Mouse (Mus musculus) skeletal muscle tissue, adult 2 months (tissue): ENCODE data around the gene Dact2.
A peak's percentile ranks its signal among the peaks of the same experiment; 100 is the strongest.

ENCODE experiments used
- DNase-seq: peaks from one replicate; pipeline ENCODE4 v3.0.0-alpha.2; 2012; ENCODE audit warnings: low read depth, low spot score

Dact2 gene

DNA sequence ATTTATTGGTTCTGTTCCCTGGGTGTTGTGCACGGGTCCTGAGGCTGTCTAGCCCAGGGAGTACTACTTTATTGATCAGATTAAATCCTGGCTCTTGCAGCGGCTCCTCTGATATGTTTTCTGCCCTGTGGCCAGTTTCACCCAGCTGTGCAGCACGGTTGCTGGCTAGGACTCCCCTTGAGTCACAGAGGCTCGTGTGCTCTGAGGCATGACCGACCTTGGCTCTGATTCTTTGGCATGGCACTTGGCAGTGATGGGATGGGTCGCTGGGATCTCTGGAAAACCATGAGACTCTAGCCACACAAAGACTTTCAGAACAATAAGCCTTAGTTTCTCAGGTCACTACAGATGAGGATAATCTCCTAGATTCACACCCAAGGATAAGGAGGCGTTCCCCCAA, 8.7 kb upstream of the Dact2 start:
- no peak for DNase-seq

- no peak for DNase-seq
These were observed 3.0 kb upstream of the Dact2 start for GRCm38 (mm10) chr17:14207093-14207561.

GRCm38 (mm10) chr17:14206062-14206461, 2.0 kb upstream of the Dact2 start:
- peak; percentile 58 for DNase-seq

DNA sequence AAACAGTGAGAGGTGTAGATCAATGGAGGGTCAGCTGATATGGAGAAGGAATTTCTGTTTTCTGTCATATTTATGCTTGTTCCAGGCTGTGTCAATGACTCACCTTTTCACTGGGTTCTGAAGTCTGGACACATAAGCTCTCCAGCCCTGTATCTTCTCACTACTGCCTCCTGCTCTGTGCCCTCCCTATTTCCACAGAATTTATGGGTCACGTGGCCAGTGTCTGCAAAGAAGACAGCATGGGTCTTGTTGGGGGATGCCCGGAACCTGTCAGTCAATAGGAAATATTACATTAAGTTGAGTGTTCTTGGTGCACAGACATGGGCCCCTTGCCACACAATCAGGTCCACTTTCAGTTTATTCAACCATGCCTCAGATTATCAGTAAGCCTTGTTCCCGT, 1.1 kb upstream of the Dact2 start:
- DNase-seq, result no peak

DNA sequence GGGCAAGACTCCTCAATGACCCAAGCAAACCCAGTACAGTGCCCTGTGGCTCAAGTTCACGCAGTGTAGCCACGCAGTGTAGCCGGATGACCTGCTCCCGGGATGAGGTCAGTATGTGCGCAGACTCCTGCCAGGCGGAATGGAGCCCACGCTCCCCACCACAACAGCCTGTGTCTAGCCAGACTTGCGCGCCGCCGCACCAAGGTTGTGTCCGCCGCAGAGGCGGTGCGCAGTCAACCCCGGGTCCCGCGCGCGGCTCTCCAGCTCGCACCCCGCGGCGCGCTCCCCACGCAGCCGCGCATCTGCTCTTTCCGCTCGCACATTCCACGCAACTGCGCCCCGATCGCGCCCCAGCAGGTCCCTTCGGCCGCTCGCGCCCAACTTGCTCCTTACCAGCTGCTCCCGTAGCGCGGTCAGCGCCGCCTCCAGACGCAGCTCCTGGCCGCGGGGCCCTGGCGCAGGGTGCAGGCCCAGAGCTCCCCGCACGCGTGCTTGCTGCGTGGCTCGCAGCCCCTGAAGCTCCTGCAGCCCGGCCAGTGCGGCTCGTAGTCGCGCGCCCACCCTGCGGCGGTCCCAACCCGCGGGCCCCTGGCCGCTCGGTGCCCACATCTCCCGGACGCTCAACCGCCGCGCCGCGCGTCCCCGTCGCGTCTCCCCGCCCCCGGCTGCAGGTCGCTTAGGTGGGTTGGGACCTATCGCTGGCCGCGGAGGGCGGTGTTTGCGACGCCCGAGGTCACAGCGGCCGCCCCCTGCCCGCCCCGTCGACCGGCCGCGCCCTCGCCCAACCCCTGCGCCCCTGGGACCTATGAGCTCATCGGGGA, 773 bp downstream of the Dact2 start:
- peak; percentile 34 for DNase-seq

DNA sequence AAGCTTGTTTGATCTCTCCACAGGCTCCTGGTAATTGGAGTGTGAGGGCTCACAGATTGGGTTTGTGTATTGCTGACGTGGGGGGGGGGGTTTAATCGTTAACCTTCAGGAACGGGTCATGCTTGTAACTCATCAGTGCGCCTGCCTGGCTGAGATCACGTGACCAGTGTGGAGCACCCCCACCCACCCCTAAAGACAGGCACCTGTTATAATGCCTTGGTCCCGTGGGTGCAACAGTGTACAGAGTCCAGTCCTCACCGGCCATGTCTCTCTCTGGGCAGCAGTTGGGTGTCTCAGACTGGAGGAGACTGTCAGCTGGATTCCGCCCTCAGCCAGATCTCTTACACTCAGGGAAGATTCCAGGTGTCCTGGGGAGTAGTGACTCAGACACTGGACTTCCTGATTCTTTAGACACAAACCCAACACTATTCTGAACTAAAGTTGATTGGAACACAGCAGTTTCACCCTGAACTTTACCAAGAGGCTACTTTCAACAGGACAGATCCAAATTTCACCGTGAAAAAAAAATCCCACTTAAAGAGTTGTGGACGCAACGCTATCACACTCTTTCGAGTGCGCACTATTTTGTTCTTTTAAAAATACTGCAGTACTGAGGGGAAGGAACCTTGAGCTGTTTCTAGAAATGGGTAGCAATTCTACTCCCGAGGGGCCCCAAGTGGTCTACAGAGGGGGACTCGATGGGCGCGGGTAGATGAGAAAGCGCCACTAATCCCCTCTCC, 1.6 kb downstream of the Dact2 start:
- no peak for DNase-seq

- DNase-seq, result no peak
These were observed 2.8 kb downstream of the Dact2 start for GRCm38 (mm10) chr17:14201281-14201787.

GRCm38 (mm10) chr17:14200206-14200605, 3.9 kb downstream of the Dact2 start:
- no peak for DNase-seq

DNA sequence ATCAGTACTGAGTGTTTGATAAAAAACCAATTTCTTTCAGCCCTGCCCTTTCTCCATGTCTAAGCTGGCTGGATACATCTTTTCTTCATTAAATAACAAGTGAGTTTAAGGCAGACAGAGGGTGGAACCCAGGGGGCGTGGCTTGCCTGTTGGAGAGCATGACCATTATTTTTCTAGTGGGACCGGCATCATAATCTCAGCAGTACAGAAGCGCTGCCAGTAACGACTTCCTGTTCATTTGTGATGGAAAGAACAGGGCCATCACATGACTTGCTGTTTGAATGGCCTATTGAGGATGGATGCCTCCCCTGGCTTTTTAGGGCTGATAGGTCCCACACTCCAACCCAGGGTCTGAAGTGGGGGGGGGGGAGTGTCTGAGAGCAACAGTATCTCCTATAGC, 4.5 kb downstream of the Dact2 start:
- DNase-seq, result peak; percentile 35

DNA sequence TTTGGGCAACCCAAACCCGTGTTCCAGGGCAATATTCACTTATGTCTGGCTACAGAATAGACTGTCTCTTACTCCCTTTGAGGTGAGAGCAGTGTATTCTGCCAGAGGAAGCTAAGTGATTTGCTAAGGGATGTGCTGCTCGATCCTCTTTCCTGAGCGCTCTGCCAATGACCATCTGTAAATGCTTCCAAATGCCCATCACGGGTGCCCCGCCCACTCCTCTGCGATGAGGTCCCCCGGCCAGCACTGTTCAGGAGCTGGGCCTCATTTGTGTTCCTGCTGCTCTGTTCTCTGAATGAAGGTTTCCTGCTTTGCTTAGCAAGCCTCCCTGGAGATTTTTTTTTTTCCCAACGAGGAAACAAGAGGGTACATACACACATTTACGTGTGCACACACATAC, 11.2 kb downstream of the Dact2 start:
- no peak for DNase-seq

- DNase-seq, result no peak
These were observed 11.7 kb downstream of the Dact2 start for GRCm38 (mm10) chr17:14192432-14192831.

GRCm38 (mm10) chr17:14188455-14188854, 15.6 kb downstream of the Dact2 start:
- no peak for DNase-seq

GRCm38 (mm10) chr17:14187096-14187495, 17.0 kb downstream of the Dact2 start:
- DNase-seq, result no peak

GRCm38 (mm10) chr17:14186176-14186575, 17.9 kb downstream of the Dact2 start:
- DNase-seq, result peak; percentile 73

DNA sequence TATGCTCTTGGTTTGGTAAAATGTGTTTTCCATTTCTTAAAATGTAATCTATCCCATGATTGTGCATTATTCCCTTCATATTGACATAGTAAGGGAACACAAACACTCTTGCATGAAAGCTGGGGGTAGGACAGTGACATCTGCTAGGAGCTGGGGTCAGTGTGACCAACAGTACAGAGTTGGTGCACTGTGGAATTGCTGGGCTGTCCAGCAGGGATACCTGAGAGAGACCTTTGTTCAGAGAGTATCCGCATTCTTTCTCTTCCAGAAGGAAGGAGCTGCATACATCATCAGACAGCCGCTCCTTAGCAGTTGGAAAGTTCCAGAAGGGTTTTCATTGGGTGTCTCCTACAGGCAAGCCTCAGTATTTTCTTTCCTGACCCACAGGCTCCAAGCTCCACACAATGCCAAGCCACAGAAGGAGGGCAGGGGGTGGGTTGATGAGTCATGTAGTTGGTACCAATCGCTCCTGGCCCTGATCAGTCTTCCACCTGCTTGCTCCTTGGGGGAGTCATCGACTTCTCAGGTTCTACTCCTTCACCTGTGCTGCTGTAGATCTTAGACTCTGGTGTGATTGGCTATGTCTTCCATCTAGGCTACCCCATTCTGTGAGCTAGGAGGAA, 19.8 kb downstream of the Dact2 start:
- no peak for DNase-seq

GRCm38 (mm10) chr17:14183717-14184116, 20.4 kb downstream of the Dact2 start:
- DNase-seq, result peak; percentile 25

DNA sequence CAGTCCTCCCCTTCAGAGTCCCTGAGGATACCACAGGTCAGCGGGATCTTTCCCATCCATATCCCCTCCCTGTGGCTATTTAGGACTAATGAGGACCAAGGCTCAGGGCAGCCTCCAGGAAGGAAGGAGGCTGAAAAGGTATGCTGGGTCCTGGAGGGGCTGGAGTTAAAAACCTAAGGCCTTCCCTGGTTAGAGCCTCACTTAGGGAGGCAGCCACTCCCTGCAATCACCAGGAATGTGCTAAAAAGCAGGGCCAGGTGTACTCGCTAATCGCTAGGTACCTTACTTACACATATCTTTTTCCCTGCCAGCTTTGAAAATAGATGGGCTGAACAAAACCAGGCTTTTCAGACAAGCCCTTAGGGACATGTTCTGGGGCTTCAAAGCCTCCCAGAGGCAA, 21.2 kb downstream of the Dact2 start:
- no peak for DNase-seq

- no peak for DNase-seq
These were observed 25.2 kb downstream of the Dact2 start for GRCm38 (mm10) chr17:14178911-14179310.

GRCm38 (mm10) chr17:14178475-14178874, 25.6 kb downstream of the Dact2 start:
- DNase-seq, result no peak

DNA sequence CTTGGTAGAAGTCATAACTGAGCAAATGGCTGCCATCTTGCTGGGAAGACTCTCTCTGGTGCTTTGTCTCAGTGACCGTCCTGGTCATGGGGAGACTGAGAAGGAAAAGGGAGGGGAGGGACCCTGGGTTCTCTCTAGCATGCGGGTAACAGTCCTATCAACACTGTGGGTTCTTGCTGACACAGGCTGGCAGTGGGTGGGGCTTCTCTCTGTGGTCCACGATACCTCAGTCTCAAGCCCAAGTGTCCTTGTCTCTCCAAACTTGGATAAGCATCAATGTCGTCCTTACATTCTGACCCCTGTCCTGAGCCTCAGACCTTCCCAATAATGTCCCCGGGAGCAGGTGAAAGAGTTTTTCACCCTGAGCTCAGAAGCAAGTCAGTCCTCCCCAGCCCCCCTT, 26.1 kb downstream of the Dact2 start:
- DNase-seq, result no peak

- no peak for DNase-seq
These were observed 27.1 kb downstream of the Dact2 start for GRCm38 (mm10) chr17:14177018-14177417.

GRCm38 (mm10) chr17:14175704-14176103, 28.4 kb downstream of the Dact2 start:
- no peak for DNase-seq
